Mouse (Mus musculus): ENCODE measurements around the gene Tmem190.

GRCm38 (mm10) chr7:4776861-4777830 lies 5.6 kb upstream of the Tmem190 start:
- no peak for TF ChIP-seq CTCF (IDR thresholded peaks at IDR 0.05; ENCODE audit: extremely low read depth, insufficient read depth, low read length)
- no peak for TF ChIP-seq POLR2A (IDR thresholded peaks at IDR 0.05; ENCODE audit: extremely low read depth, insufficient read depth, low read length)
